In genomic region chr1:120229723-120230471, GRCm38 (mm10) we compare ENCODE assay signal across 16 mouse cellular contexts. TPM values are rescaled to one million over a fixed set of nuclear protein-coding genes. Genes with fewer than 3 reads are reported as not detected.
DNase-seq lines count a peak whose midpoint lies in the region; ATAC-seq and TF ChIP-seq lines count a peak whose summit lies in the region.
"Had no signal": no experiment of that assay in that cellular context is flagged by ENCODE, and none has a peak within 500 bp of the region (broad histone marks: within the 10 kb centered on the region; RNA-seq: fewer than 3 reads in every experiment).

No protein-coding gene starts in this region.

- no peaks in the 10 kb centered on the region for H3K27me3 ChIP-seq in heart, adult 2 months (ENCODE audit: control insufficient read depth, insufficient read depth, low read length)
- H3K27me3 ChIP-seq in heart, embryonic 11.5 days (ENCODE audit: control insufficient read depth, insufficient read depth, low read length), result no peaks in the 10 kb centered on the region
- H3K27me3 ChIP-seq: embryonic facial prominence, embryonic 12.5 days; forebrain, embryonic 12.5 days; lung, embryonic 15.5 days had no signal

- no peak overlapping the region for H3K9ac ChIP-seq in heart, adult 2 months (ENCODE audit: low read depth, low read length)
- H3K9ac ChIP-seq in heart, embryonic 11.5 days (ENCODE audit: low read depth, low read length), result no peak overlapping the region
- H3K9ac ChIP-seq: embryonic facial prominence, embryonic 12.5 days; forebrain, embryonic 12.5 days; lung, embryonic 15.5 days had no signal

- 71% methylated on average over 10 of the region's 10 CpGs for WGBS in heart, adult 2 months
- 86% methylated on average over 10 of the region's 10 CpGs for WGBS in heart, embryonic 11.5 days (ENCODE audit: insufficient replicate concordance)

- intact Hi-C loops in heart, adult 2 months (cut with DNase I), result no loop called here
- intact Hi-C loops in gastrocnemius, postnatal 36 days (cut with DNase I), result loop anchor here (5.0 kb wide), 1 partner anchor 47 kb away; no protein-coding TSS in a partner anchor

- H3K27ac ChIP-seq in heart, adult 2 months, result peak overlapping the region; percentile 43; the same call in 1 of the 2 replicates
- H3K27ac ChIP-seq in heart, embryonic 11.5 days (ENCODE audit: low read depth, low read length), result no peak overlapping the region
- H3K27ac ChIP-seq: embryonic facial prominence, embryonic 12.5 days; forebrain, embryonic 12.5 days; lung, embryonic 15.5 days had no signal

- no peak for TF ChIP-seq EP300 in heart, adult 2 months (IDR thresholded peaks at IDR 0.05; ENCODE audit: insufficient read depth, low read depth, low read length)

- no peak overlapping the region for H3K4me3 ChIP-seq in heart, adult 2 months
- H3K4me3 ChIP-seq in heart, embryonic 11.5 days (ENCODE audit: low read depth, low read length), result no peak overlapping the region
- H3K4me3 ChIP-seq: embryonic facial prominence, embryonic 12.5 days; forebrain, embryonic 12.5 days; lung, embryonic 15.5 days had no signal

- TF ChIP-seq CTCF in heart, adult 2 months (IDR thresholded peaks at IDR 0.05), result no peak

- TF ChIP-seq POLR2A in heart, adult 2 months (IDR thresholded peaks at IDR 0.05; ENCODE audit: insufficient read depth, low read depth, low read length), result no peak

- peak; percentile 47 to 48 for DNase-seq in heart, adult 2 months
- DNase-seq in ovary, postnatal 14 days (ENCODE audit: low spot score), result peak; percentile 24
- no peak for DNase-seq in ovary, postnatal 10 days (ENCODE audit: low spot score)
- peak; percentile 41 to 54 for DNase-seq in gastrocnemius, postnatal 36 days
- no peak for DNase-seq in adrenal gland, postnatal 25 days
- no peak for DNase-seq in B cell, adult 2 months
- DNase-seq: cerebellum, adult 11-12 months; kidney, postnatal 14 days; layer of hippocampus, adult 9-11 months; thymus, adult 18-20 months had no signal

- ATAC-seq in heart, embryonic 11.5 days (replicated peaks; ENCODE audit: insufficient number of reproducible peaks, low FRiP score, low TSS enrichment), result no peak
- ATAC-seq: midbrain, embryonic 16.5 days had no signal

- no peaks in the 10 kb centered on the region for H3K9me3 ChIP-seq in heart, embryonic 11.5 days (replicated peaks; ENCODE audit: control insufficient read depth, low read length)
- H3K9me3 ChIP-seq: embryonic facial prominence, embryonic 12.5 days; forebrain, embryonic 12.5 days; lung, embryonic 15.5 days had no signal

- H3K79me2 ChIP-seq in heart, adult 2 months (replicated peaks; ENCODE audit: control insufficient read depth, insufficient read depth, low read length), result no peaks in the 10 kb centered on the region

- H3K36me3 ChIP-seq in heart, adult 2 months (ENCODE audit: control insufficient read depth, insufficient read depth, low read length), result no peaks in the 10 kb centered on the region
- no peaks in the 10 kb centered on the region for H3K36me3 ChIP-seq in heart, embryonic 11.5 days (ENCODE audit: control insufficient read depth, insufficient read depth, low read length)
- H3K36me3 ChIP-seq: embryonic facial prominence, embryonic 12.5 days; forebrain, embryonic 12.5 days; lung, embryonic 15.5 days had no signal

- H3K4me1 ChIP-seq in heart, adult 2 months (ENCODE audit: control insufficient read depth, insufficient read depth, low read length), result peaks cover 3% of the 10 kb centered on the region
- H3K4me1 ChIP-seq in heart, embryonic 11.5 days (ENCODE audit: control insufficient read depth, insufficient read depth, low read length), result no peaks in the 10 kb centered on the region
- H3K4me1 ChIP-seq: lung, embryonic 15.5 days had no signal

- no peak overlapping the region for H3K4me2 ChIP-seq in heart, embryonic 11.5 days
- H3K4me2 ChIP-seq: embryonic facial prominence, embryonic 12.5 days; forebrain, embryonic 12.5 days; liver, embryonic 11.5 days; lung, embryonic 15.5 days had no signal

RNA-seq across cellular contexts. Expression of gene Steap3, which starts 42.6 kb away (rescaled TPM):
- 10 to 100 TPM; 25.2 to 27.9 TPM for total RNA-seq in heart, adult 2 months (2021)
- 54.9 and 70.5 TPM in 2 replicates for polyA plus RNA-seq in heart, adult 2 months (2012; rRNA removed)
- polyA plus RNA-seq in heart, embryonic 11.5 days (2014; fragmentation: Nextera tagmentation; extraction: Ambion mirVana), result 14.7 and 18.6 TPM in 2 replicates
- 10 to 100 TPM; 17.8 to 19.2 TPM for total RNA-seq in gastrocnemius, postnatal 36 days (2021)
- 28.9 and 48.9 TPM in 2 replicates for total RNA-seq in adrenal gland, postnatal 25 days (2021)

Comparison
In these comparisons a context has a peak if more than half of its experiments do, and no peak if none do; other contexts are left out.
1. DNase-seq: peak in heart, adult 2 months (2 of 2), ovary, postnatal 14 days (single experiment) and gastrocnemius, postnatal 36 days (2 of 2); none in ovary, postnatal 10 days (single experiment), adrenal gland, postnatal 25 days (single experiment) and B cell, adult 2 months (0 of 2).